Mouse (Mus musculus) right cerebral cortex, adult 2 months (tissue): ENCODE measurements around the gene Rex1bd.

Experiments used
- DNase-seq, 2 experiments: peaks; one replicate each; pipeline ENCODE4 v3.0.0; 2021 to 2022; ENCODE audit warnings: low spot score in 2 of 2

The Rex1bd gene

GRCm38 (mm10) chr8:70502540-70502939, 4.0 kb downstream of the Rex1bd start:
- DNase-seq, result no peak

- DNase-seq, result no peak
These were observed 4.6 kb downstream of the Rex1bd start for GRCm38 (mm10) chr8:70501820-70502529.

GRCm38 (mm10) chr8:70500386-70501301, 5.9 kb downstream of the Rex1bd start:
- no peak for DNase-seq

- DNase-seq, result no peak
These were observed 10.8 kb downstream of the Rex1bd start for GRCm38 (mm10) chr8:70495771-70496062.

GRCm38 (mm10) chr8:70495001-70495770, 11.4 kb downstream of the Rex1bd start:
- no peak for DNase-seq

- DNase-seq, result no peak
These were observed 12.1 kb downstream of the Rex1bd start for GRCm38 (mm10) chr8:70494416-70494945.

- DNase-seq, result no peak
These were observed 12.7 kb downstream of the Rex1bd start for GRCm38 (mm10) chr8:70493692-70494415.

GRCm38 (mm10) chr8:70492664-70493640, 13.6 kb downstream of the Rex1bd start, which contains the start of gene Crlf1:
Gene Crlf1 (plus strand): TSS chr8:70493158.
- DNase-seq, result no peak

- no peak for DNase-seq
These were observed 15.6 kb downstream of the Rex1bd start for GRCm38 (mm10) chr8:70490880-70491495.

GRCm38 (mm10) chr8:70490061-70490879, 16.3 kb downstream of the Rex1bd start:
- DNase-seq, result no peak

GRCm38 (mm10) chr8:70489576-70489975, 17.0 kb downstream of the Rex1bd start:
- DNase-seq, result no peak

GRCm38 (mm10) chr8:70488931-70489470, 17.6 kb downstream of the Rex1bd start:
- no peak for DNase-seq

- no peak for DNase-seq
These were observed 18.4 kb downstream of the Rex1bd start for GRCm38 (mm10) chr8:70487993-70488796.

GRCm38 (mm10) chr8:70486941-70487520, 19.5 kb downstream of the Rex1bd start, which contains the start of gene Tmem59l:
Gene Tmem59l (minus strand): TSS chr8:70487358.
- peak; percentile 63 to 70 for DNase-seq

- DNase-seq, result no peak
These were observed 20.3 kb downstream of the Rex1bd start for GRCm38 (mm10) chr8:70486191-70486681.

GRCm38 (mm10) chr8:70482943-70483342, 23.6 kb downstream of the Rex1bd start:
- no peak for DNase-seq

- DNase-seq, result peak; percentile 67 to 70
These were observed 24.6 kb downstream of the Rex1bd start for GRCm38 (mm10) chr8:70481908-70482307.
